Mouse (Mus musculus): Measurements from ENCODE around the gene Large1.

GRCm38 (mm10) chr8:72990425-72990824 lies 362.9 kb downstream of the Large1 start:
- no peak for TF ChIP-seq CTCF (IDR thresholded peaks at IDR 0.05; ENCODE audit: low read depth, low read length)
- TF ChIP-seq GATA1 (IDR thresholded peaks at IDR 0.05; ENCODE audit: borderline replicate concordance, low read length) = no peak
- no peak for TF ChIP-seq TAL1 (conservative IDR thresholded peaks at IDR 0.05; ENCODE audit: low read depth, low read length)
- no peak for TF ChIP-seq POLR2AphosphoS5 (IDR thresholded peaks at IDR 0.05; ENCODE audit: insufficient replicate concordance, low read depth, low read length)
